Mouse (Mus musculus) cerebellum, adult 2 months (tissue): ENCODE data around the gene Cd34.

ENCODE experiments used
- CTCF ChIP-seq: fragments of 200-500 bp; IDR thresholded peaks from 2 replicates; pipeline ENCODE4 v1.5.1; 2011; ENCODE audit warnings: low read depth, mild to moderate bottlenecking, control low read depth, low read length, moderate library complexity, borderline replicate concordance; ENCODE audit not compliant: insufficient read depth
- POLR2A ChIP-seq: fragments of 200-500 bp; IDR thresholded peaks from 2 replicates; pipeline ENCODE4 v1.6.1; 2011; ENCODE audit warnings: low read length, control low read depth, borderline replicate concordance; ENCODE audit not compliant: insufficient read depth

DNA sequence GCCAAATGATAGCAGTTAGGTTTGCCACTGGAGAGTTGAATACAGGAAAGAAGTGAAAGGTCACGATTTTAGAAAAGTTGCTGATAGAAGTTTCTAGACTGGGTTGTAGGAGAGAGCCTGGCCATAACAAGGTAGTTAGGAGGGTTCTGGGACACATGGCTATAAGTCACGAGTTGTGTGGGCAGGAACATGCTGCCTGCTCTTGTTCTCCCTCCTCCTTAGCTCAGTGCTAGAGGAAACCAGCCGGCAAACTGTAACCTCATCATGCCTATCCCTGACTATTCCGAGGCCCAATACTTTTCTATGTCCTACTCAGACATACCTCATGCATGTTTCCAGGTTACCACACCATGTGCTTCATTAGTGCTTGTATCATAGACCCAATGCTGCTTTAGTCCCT is 64.7 kb downstream of the Cd34 start:
- TF ChIP-seq CTCF (no peak), POLR2A (no peak)
